Mouse (Mus musculus) splenic B cell, adult 2 months (primary cell): ENCODE measurements around the gene Atp5b.
"Not testable (repeated sequence)": the region's sequence is repeated elsewhere in the genome, so short reads cannot be mapped to it uniquely, and the experiment has no call there.

Experiments used
- DNase-seq: peaks from one replicate; pipeline ENCODE4 v3.0.0-alpha.2; 2011; ENCODE audit warnings: low read depth, low spot score
- H3K27me3 ChIP-seq: 2 replicates; pipeline ENCODE4 v1.6.1; 2012; ENCODE audit warnings: mild to moderate bottlenecking, low read length, moderate library complexity, mixed read lengths; ENCODE audit not compliant: control insufficient read depth, poor library complexity, insufficient read depth, severe bottlenecking
- H3K36me3 ChIP-seq: 2 replicates; pipeline ENCODE4 v1.6.1; 2012; ENCODE audit warnings: mild to moderate bottlenecking, low read length, moderate library complexity, mixed read lengths; ENCODE audit not compliant: control insufficient read depth, poor library complexity, insufficient read depth, severe bottlenecking

Gene Atp5b

DNA sequence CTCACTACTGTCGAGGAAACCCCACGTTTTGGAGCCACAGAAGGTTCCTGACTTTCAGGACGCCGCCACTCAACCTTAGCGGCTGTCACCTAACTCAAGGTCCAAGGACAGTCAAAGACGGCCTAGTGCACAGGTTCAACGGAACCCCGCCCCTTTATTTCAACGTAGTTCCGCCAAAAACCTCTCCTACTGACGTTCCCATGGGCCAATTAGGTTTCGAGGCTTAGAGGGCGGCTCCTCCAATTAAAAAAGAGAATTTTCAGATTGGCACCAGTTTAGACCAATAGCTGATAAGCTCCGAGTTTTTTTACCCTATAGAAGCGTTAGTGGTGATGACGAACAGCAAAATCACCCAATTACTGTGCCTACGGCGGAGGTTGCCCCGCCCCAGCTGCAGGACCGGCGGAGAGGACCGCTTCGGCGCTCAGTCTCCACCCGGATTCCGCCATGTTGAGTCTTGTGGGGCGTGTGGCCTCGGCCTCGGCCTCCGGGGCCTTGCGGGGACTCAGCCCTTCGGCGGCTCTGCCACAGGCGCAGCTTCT is at the start of gene Atp5b:
Atp5b (plus strand) TSS at position 394 of the 542 bp plus-strand sequence.
- H3K27me3 ChIP-seq: no peaks in the 10 kb centered on the region
- DNase-seq: peak; percentile 99
- H3K36me3 ChIP-seq: peaks cover 15% of the 10 kb centered on the region

DNA sequence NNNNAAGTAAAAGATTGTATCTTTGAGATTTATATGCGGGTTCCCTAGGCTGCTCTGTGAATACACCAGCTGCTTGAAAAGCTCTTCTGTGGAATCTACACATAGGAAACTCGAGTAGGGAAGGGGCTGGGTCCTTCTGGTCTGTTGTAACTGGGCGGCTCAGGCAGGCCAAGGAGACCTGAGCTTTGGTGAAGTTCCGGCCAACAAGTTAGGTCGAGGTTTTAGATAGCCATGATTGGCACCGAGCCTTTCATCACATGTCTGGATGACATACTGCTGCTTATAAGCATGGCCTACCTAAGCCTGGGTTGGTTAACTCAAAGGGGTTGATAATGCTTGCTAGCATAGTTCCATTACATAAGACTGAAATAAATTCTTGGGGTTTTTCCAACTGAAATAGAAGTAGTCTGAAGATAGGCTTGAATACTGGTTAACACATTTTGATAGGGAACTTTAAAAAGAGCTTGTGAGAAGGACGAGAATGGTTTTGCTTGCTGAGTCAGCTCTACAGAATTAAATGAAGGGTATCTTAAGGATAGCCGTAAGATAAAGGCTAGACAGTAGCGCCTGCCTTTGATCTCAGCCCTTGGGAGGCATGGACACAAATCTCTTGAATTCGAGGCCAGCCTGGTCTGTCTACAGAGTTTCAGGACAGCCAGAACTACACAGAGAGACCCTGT is 46.2 kb upstream of the Atp5b start:
- H3K36me3 ChIP-seq: peaks cover 7% of the 10 kb centered on the region
- DNase-seq: peak; percentile 59
- no peaks in the 10 kb centered on the region for H3K27me3 ChIP-seq

GRCm38 (mm10) chr10:128037921-128038320 is 45.2 kb upstream of the Atp5b start:
- Histone ChIP-seq H3K27me3 (no peaks in the 10 kb centered on the region), H3K36me3 (peaks cover 7% of the 10 kb centered on the region)
- no peak for DNase-seq

- no peak for DNase-seq
- Histone ChIP-seq H3K27me3 (no peaks in the 10 kb centered on the region), H3K36me3 (peaks cover 9% of the 10 kb centered on the region)
Observed at GRCm38 (mm10) chr10:128039167-128039566, 43.9 kb upstream of the Atp5b start.

DNA sequence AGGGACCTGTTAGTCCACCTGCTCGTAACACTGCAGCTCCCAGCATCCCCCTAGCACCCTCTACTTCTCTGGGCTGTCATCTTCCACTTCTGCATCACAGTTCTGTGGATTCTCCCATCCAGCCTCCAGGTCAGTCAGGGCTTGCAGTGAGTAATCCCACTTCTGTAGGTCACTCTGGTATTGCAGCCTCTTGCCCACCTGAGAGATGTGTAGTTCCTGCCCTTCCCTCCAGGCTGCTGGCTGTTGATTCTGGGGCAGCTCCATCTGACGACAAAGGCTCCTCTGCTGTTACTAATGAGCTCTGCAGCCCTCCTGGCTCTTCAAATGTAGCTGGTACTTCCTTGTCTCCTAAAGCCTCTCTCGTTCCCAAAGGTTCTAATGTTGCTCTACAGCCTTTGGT is 43.2 kb upstream of the Atp5b start:
- no peak for DNase-seq

DNA sequence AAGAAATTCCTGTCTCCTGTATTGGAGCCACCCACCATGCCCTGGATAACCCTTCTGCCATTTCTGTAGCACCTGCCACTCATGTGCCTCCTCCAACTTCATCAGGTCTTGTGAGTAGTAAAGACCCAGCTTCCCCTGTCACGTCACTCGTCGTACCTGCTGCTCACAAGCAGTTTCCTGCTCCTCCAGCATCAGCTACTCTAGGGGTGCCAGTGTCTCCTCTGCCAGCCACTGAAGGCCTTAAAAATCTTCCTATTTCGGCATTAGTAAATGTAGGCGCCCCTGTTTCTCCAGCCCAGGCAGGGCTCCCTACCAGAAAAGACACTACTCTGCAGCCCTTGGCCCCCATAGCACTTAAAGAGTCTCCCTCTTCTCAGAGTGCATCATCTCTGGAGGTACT is 42.8 kb upstream of the Atp5b start:
- Histone ChIP-seq H3K27me3 (no peaks in the 10 kb centered on the region), H3K36me3 (peaks cover 13% of the 10 kb centered on the region)
- DNase-seq: no peak

More for the DNA sequence above, 43.2 kb upstream of the Atp5b start:
- Histone ChIP-seq H3K36me3 (peaks cover 13% of the 10 kb centered on the region), H3K27me3 (no peaks in the 10 kb centered on the region)

DNA sequence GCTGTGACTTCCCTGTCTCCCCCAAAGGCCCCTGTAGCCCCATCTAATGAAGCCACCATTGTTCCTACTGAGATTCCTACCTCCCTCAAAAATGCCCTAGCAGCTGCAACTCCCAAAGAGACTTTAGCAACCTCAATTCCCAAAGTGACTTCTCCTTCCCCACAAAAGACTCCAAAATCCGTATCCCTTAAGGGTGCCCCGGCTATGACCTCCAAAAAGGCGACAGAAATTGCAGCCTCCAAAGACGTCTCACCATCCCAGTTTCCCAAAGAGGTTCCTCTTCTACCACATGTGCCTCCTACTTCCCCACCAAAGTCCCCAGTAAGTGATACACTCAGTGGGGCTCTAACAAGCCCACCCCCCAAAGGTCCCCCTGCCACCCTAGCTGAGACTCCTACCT is 41.4 kb upstream of the Atp5b start:
- Histone ChIP-seq H3K36me3 (peaks cover 13% of the 10 kb centered on the region), H3K27me3 (no peaks in the 10 kb centered on the region)
- DNase-seq: no peak

DNA sequence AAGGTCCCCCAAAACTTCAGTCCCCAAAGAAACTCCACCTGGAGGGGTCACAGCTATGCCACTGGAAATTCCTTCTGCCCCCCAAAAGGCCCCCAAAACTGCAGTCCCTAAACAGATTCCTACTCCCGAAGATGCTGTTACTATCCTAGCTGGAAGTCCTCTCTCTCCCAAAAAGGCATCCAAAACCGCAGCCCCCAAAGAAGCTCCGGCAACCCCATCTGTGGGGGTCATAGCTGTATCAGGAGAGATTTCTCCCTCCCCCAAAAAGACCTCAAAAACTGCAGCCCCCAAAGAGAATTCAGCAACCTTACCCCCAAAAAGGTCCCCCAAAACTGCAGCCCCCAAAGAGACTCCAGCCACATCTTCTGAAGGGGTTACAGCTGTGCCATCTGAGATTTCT is 40.6 kb upstream of the Atp5b start:
- no peak for DNase-seq
- Histone ChIP-seq H3K27me3 (no peaks in the 10 kb centered on the region), H3K36me3 (peaks cover 13% of the 10 kb centered on the region)

GRCm38 (mm10) chr10:128043041-128043835 is 39.8 kb upstream of the Atp5b start:
- Histone ChIP-seq H3K27me3 (no peaks in the 10 kb centered on the region), H3K36me3 (peaks cover 14% of the 10 kb centered on the region)
- no peak for DNase-seq

- no peak for DNase-seq
- Histone ChIP-seq H3K27me3 (no peaks in the 10 kb centered on the region), H3K36me3 (peaks cover 11% of the 10 kb centered on the region)
Observed at GRCm38 (mm10) chr10:128048157-128048556, 34.9 kb upstream of the Atp5b start.

DNA sequence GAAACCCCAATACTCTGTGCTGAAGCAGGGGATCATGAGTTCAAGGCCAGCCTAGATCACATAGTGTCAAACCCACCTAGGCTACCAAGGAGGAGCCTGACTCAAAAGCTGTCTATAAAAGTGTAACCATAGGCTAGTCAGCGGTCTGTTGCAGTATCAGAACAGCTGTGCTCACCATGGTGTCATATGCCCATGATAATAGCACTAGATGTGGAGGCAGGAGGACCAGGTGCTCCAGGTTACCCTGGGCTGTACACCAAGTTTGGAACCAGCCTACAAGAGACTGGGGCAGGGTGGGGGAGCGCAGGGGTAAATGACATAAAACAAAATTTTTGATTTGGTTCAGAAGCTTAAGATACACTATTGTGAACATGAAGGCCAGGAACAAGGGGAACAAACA is 33.3 kb upstream of the Atp5b start:
- Histone ChIP-seq H3K36me3 (peaks cover 5% of the 10 kb centered on the region), H3K27me3 (no peaks in the 10 kb centered on the region)
- DNase-seq: no peak

DNA sequence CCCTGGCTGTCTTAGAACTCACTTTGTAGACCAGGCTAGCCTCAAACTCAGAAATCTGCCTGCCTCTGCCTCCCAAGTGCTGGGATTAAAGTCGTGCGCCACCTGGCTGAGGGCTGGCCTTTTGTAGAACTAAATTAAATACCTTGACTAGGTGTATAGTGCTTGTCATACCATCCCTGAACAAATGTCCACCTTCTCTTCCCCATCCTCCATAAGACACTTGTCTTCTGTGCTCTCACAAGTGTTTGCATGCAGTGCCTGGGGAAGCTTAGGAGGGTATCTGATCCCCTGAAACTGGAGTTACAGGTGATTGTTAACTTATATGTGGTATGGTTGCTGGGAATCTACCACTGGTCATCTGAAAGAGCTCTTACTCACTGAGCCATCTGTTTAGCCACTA is 32.7 kb upstream of the Atp5b start:
- Histone ChIP-seq H3K36me3 (peaks cover 5% of the 10 kb centered on the region; the same call in 1 of the 2 replicates), H3K27me3 (no peaks in the 10 kb centered on the region)
- DNase-seq: no peak

DNA sequence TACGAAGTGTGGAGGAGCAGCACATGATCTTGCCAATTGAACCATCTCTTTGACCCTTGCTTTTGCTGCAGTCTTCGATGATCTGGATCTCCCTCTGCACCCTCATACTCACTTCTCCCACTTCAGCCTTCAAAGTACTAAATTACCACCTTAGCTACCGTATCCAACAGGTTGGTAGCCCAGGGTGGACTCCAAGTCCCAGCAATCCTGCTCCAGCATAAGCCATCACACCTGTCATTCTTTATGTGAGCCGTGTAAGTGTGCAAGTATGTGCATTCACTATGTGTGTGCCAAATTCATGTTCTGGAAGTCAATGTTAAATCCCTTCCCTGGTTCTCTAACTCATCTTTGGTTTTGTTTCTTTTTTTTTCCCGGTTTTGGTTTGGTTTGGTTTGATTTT is 31.5 kb upstream of the Atp5b start:
- Histone ChIP-seq H3K36me3 (peaks cover 5% of the 10 kb centered on the region; the same call in 1 of the 2 replicates), H3K27me3 (no peaks in the 10 kb centered on the region)
- DNase-seq: no peak

DNA sequence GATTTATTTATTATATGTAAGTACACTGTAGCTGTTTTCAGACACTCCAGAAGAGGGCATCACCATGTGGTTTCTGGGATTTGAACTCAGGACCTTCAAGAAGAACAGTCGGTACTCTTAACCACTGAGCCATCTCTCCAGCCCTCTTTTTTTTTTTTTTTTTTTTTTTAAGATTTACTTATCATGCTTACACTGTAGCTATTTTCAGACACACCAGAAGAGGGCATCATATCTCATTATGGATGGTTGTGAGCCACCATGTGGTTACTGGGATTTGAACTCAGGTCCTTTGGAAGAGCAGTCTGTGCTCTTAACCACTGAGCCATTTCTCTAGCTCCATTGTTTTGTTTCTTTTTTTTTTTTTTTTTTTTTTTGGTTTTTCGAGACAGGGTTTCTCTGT is 30.9 kb upstream of the Atp5b start:
- not testable (repeated sequence) for H3K36me3 ChIP-seq, DNase-seq, H3K27me3 ChIP-seq

DNA sequence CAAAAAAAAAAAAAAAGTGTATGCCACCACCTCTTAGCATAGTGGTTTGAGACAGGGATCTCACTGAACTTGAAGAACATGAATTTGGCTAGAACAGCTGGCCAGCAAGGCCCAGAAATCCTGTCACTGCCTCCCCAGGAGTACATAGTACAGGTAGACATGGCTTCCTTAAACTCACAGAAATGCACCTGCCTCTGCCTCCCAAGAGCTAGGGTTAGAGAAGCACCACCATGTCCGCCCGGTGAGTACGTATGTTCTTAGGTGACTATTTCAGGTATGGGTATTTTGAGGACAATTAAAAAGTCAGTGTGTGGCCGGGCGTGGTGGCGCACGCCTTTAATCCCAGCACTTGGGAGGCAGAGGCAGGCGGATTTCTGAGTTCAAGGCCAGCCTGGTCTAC is 30.1 kb upstream of the Atp5b start:
- DNase-seq: no peak
- Histone ChIP-seq H3K27me3 (no peaks in the 10 kb centered on the region), H3K36me3 (peaks cover 4% of the 10 kb centered on the region; the same call in 1 of the 2 replicates)
